Mouse (Mus musculus): Measurements from ENCODE around the gene Efhd1.

Efhd1 gene

DNA sequence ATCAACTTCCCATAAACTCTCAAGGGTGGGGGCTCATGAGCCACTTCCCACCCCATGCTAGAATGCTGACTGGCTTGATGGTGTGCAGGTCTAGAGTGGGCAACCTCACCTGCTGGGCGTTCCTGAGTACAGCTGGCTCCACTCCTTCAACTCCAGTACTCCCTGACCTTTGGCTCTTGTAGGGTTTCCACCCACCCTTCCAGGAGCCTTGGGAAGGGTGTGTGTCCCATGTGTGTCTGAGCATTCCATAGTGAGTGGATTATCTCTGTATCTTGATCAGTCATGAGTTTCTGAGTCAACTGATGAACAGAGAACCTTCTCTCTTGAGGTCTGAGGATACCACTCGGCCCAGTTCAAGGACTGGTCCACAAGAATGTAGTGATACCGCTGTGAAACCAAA lies 44.8 kb downstream of the Efhd1 start:
- DNase-seq (ENCODE audit: low spot score in 2 of 2), result no peak

DNA sequence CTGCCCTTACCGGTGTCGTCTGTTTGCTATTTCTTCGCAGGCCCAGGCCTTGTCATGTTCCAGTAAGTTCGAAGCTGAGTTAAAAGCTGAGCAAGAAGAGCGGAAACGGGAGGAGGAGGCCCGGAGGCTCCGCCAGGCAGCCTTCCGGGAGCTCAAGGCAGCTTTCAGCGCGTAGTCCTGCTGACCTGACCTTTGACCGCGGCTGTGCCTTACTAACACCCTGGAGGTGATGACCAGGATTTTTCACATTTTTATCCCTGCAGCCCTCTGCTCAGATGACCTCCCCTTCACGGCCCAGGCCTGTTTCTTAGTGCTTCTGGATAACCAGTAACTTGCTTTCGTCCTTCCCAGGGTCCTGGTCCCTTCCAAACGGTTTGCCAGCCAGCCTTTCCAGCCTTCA lies 45.5 kb downstream of the Efhd1 start:
- DNase-seq (ENCODE audit: low spot score in 2 of 2), result no peak

DNA sequence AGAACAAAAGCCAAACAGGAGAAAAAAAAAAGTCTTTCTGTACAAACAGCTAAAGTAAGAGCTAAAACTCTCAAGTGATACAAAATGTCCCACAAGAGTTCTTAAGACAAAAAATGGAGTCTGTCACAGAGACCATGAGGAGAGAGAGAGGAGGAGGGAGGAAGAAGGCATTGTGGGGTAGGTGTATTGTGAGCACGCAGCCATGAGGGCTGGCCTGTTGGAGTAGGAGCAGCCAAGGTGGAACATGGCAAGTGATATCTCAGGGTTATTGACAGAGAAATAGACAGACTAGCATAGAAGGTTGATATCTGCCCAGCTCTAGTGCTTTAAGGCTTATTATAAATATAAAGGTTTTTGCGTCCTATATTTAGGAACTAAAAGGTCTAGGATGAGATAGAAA lies 48.5 kb downstream of the Efhd1 start:
- DNase-seq (ENCODE audit: low spot score in 2 of 2), result no peak

DNA sequence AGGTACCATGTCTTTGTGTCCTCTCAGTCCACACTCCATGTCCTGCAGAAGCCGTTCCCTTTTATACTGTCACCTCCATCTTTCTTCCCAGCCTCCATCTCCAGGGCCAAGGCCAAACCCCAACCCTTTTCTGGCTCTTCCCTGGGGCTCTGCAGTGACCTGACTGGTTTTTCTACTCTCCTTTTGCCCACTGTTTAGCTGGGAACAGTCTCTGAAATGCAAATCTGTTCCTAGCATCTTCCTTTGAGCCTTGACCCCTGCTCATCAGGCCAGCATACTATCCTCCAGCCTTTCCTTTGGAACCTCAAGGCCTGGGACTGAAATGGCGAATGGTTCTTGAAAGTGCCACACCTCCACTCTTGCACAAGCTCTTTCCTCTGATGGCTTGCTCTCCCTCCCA lies 49.0 kb downstream of the Efhd1 start:
- DNase-seq (ENCODE audit: low spot score in 2 of 2), result no peak

DNA sequence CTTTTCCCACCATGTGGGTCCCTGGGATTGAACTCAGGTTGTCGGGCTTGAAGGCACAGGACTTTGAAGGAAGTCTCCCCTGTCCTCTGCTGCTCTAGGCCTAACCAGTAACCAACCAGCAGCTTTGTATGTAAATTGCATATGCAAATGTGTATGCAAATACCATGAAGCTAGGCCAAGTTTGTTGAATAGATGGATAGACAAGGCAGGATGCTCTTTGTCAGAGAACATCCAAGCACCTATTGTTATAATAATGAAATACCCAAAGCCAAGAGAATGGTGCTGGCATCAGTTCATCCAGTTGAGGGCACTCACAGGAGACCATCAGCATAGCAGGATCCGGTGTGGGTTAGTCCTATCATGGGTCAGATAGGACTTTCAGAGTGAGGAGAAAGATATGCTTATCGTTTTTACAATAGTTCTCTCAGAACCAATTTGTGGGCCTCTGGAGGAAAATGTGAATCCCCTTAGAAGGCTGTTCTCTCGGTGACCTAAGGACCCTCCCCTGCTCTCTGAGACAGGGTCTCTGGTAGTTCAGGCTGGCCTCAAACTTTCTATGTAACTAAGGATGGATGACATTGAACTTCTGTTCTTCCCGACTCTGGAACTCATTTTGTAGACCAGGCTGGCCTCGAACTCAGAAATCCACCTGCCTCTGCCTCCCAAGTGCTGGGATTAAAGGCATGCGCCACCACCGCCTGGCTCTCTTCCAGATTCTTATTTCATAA lies 49.8 kb downstream of the Efhd1 start:
- no peak for DNase-seq (ENCODE audit: low spot score in 2 of 2)

DNA sequence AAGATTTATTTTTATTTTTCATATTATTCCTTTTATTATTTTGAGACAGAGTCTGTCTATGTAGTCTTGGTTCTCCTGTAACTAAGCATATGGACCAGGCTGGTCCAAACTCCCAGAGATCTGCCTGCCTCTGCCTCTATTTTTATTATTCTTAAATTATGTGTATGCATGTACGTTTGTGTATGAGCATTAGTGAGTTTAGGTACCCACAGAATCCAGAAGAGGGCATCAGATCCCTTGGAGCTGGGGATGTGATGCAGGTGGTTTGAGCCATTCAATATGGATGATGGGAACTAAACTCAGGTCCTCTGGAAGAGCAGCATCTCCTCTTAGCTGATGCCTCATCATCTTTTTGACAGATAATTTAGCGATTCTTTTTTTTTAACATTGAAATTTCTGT lies 51.3 kb downstream of the Efhd1 start:
- no peak for DNase-seq (ENCODE audit: low spot score in 2 of 2)

DNA sequence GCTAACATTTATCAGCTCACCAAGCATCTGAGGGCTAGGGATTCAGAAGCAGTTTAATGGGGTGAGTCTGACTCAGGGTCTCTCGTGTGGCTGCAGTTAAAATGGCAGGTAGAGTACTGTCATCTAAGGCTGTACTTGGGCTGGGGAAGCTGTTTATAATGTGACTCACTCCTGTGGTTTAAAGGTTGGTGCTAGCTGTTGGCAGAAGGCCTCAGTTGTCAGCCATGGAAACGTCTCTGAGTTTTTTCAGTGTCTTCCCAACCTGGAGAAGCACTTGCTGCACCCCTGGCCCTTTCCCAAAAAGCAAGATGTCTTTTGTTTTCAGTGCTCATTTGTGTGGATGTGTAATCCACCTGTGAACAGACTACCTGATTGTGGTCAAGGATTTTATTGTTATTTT lies 51.7 kb downstream of the Efhd1 start:
- DNase-seq (ENCODE audit: low spot score in 2 of 2), result no peak

DNA sequence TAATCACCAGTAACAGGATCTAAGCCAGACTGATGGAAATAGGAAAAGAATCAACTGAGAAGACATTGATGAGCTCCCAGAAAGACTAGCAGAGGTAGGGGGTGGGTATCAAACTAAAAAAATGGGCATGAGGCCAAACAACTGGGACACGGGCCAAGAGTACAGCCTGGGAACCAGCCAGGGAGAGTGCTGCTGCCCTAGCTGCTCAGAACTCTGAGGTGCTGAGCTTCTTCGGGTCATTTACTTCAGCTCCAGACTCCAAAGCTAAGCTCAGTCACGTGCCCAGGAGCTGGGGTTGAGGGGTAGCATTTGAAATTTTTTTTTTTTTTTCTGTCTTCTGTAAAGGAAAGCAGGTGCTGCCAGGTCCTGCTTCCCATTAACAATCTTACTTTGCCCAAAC lies 52.5 kb downstream of the Efhd1 start:
- DNase-seq (ENCODE audit: low spot score in 2 of 2), result no peak

DNA sequence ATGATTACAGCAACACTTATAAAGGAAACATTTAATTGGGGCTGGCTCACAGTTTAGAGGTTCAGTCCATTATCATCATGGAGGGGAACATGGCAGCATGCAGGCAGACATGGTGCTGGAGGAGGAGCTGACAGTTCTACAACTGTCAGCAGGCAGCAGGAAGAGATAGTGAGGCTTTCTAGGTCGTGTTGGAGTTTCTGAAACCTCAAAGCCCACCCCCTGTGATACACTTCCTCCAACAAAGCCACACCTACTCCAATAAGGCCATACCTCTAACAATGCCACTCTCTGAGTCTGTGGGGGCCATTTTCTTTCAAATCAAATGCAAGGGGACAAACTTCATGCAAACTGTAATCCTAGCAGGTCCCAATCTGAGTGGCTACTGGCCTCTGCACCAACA lies 56.9 kb downstream of the Efhd1 start:
- DNase-seq (ENCODE audit: low spot score in 2 of 2), result no peak

DNA sequence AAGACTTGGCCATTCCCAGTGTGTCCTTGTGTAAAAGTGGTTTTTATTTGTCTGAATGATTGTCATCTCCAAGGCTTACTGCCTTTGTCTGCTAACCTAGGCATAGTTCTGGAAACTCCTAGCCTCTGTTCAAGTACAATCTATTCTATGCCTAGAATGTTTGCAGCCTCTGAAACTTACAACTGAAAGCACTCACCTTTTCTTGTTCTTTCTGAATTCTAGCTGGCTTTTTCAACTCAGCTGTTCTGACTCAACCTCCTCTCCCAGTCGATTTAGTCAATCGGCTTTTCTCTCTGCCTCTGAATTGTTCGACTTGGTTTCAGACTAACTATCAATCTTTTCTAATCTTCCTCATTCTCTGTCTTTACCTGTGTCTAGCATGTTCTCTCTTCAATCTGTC lies 58.6 kb downstream of the Efhd1 start:
- DNase-seq (ENCODE audit: low spot score in 2 of 2), result no peak

DNA sequence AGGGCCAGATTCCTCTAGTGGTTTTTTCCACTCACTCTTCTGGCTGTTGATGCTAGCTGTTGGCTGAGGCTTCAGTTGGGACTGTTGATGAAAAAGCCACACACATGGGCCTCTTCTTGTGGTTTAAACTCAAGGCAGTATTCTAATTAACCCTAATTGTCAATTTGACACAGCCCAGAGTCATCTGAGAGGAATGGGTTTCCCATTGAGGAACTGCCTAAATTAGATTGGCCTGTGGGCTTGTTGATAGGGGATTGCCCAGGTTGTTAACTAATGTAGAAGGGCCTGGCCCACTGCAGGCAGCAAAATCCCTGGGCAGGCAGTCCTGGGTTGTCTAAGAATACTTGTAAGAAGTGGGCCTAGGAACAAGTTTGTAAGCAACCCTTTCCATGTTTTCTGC lies 60.5 kb downstream of the Efhd1 start:
- no peak for DNase-seq (ENCODE audit: low spot score in 2 of 2)

DNA sequence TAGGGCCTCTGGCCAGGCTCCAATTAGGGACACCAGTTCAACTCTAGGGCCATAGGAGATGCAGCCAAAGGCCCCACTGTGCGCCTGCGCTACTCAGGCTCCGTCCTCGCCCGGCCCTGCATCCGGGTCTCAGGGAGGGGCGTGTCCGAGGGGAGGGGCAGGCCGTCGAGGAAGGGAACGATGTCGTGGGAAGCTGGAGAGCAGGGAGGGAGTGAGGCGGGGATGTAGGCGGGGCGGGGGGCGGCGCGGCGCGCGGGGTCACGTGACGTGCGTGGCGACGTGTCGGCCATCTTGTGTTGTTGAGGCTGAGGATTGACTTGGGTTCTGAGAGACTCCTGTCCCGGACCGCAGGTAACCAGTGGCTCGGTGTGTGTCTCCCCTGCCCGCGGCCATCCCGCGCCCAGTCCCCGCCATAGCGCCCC lies 62.6 kb downstream of the Efhd1 start, which contains the start of gene Gigyf2:
Gigyf2 (plus strand) TSS at position 257 of the 422 bp plus-strand sequence.
- DNase-seq (ENCODE audit: low spot score in 2 of 2), result peak; percentile 90 to 94

DNA sequence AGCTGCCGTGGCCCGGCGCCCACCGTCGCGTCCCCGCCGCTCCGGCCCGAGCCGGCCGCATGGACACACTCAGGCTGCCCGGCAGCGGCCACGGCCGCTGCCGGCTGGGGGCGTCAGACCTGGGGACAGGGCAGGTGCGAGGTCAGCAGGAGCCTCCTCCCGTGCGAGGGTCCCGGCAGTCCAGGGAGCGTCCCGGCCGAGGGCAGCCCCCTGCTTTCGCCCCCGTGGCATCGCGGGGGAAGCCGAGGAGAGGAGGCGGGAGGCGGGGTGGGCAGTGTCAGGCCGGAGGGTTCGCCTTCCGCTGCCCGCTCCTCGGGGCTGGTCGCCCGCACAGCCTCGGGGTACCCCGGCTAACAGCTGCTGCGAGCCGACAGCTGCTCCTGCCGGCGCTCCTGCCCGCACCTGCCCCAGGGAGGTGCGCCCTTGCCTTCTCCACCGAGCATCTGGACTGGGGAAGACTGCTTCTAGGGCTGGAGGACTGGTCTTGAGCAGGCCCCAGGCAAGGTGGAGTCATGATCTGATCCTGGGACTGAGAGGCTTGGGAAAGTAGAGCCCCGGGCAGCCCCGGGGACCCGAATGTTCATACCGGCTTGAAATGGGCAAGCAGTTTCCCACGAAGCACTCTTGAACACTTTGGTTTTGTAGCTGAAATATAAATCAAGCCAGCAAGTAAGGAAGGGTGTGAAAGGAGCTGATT lies 63.1 kb downstream of the Efhd1 start:
- DNase-seq (ENCODE audit: low spot score in 2 of 2), result peak; percentile 16 to 28

DNA sequence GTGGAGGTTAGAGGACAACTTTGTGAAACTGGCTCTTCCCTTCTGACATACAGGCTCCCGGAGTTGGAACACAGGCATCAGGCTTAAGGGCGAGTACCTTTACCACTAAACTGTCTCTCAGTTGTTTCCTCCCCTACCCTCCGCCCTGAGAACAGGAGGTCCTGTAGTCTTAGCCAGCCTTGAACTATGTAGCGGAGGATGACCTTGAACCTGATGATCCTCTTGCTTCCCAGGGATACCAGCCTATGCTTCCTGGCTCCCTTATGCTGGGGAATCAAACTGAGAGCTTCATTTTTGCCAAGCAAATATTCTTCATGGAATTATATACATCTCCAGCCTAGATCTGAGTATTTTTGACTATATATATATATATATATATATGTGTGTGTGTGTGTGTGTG lies 67.6 kb downstream of the Efhd1 start:
- DNase-seq (ENCODE audit: low spot score in 2 of 2), result no peak

DNA sequence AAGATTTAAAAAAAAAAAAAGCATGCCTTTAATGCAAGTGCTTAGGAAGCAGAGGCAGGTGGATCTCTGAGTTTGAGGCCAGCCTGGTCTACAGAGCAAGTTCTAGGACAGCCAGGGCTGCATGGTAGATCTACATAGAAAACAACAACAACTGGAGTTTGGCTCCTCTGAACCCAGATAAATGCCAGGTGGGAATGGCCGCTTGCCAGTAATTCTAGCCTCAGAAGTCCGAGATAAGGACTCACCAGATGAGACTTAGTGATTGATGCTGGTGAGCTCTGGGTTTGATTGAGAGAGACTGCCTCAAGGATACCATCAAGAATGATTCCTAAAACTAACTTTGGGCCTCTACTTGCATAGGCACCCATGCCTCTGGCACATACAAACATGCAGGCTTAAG lies 86.4 kb downstream of the Efhd1 start:
- DNase-seq (ENCODE audit: low spot score in 2 of 2), result no peak

DNA sequence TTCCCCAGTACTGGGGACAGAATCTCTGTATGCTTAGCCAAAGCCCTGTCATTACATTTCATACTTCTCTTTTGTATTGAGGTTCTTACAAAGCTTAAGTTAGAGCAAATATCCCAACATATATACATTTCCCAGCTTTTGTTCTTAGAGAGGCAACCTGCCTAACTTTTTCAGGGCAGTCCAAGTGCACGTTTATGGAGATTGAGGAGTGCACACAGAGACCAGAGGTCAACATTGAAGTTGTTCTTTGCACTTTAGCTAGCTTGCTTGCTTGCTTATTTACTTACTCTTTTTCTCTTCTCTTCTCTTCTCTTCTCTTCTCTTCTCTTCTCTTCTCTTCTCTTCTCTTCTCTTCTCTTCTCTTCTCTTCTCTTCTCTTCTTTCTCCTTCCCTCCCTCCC lies 96.1 kb downstream of the Efhd1 start:
- no peak for DNase-seq (ENCODE audit: low spot score in 2 of 2)

Measured in spleen, postnatal 14 days (tissue).